Mouse (Mus musculus): ENCODE data around the gene Ahnak. TPM values are rescaled to one million over a fixed set of nuclear protein-coding genes. Genes with fewer than 3 reads are reported as not detected.
"Not testable (repeated sequence)": the region's sequence is repeated elsewhere in the genome, so short reads cannot be mapped to it uniquely, and the experiment has no call there.

Ahnak gene
- total RNA-seq, 2 experiments from 2014 or later: 348 to 380 TPM

DNA sequence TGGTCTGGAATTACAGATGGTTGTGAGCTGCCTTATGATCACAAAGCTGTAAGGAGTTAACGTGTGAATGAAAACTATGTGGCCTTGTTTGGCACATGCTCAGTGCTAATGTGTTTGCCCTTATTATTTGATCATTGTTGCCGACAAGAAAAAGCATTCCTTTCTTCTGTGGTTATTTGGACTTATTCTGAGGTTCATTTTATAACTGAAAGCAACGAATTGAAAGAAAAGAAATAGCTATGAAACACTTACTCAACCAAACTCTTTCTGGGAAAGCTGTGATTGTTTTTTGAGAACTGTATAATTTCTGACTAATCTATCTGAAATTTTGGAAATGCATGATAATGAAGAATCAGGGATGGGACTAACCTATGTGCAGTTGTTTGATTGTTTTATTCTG, 46.0 kb downstream of the Ahnak start:
- intact Hi-C loops (cut with DNase I): no loop called here
- DNase-seq: no peak

DNA sequence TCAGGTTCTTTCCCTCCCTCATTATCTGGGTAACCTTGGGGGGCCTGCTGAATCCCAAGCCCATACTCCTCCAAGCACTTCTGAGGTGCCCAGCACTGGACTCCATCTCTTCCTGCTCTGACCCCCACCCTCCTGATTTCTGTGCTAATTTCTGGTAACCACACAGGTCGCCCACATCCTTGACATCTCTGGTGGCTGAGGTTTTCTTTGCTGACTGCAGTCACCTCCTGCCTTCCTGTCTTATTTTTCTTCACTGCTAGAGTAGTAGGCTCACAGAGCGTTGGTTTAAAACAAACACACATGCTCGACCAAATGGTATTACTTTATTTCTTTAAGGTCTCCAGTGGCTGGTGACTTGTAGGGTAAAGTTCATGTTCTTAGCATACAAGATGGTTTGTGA, 49.1 kb downstream of the Ahnak start:
- DNase-seq: no peak

DNA sequence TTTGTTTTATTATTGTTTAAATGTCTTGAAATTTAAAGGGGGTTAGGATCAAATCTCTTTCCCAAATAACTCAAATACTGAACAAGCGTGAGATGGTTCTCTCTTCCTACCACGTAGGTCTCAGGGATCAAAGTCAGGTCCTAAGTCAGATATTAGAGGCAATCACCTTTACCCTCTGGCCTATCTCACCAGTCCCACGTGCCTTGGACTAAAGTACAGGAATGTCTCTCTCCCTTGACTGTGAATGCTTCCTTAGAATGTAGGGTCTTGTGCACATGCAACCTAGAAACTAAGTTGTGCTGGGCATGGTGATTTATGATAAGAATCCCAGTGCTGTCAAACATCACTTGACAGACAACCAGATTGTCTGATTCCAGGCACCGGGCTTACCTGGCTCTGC, 50.2 kb downstream of the Ahnak start:
- no peak for DNase-seq
- intact Hi-C loops (cut with DNase I): no loop called here

More for the DNA sequence above, 49.1 kb downstream of the Ahnak start:
- intact Hi-C loops (cut with DNase I): no loop called here

DNA sequence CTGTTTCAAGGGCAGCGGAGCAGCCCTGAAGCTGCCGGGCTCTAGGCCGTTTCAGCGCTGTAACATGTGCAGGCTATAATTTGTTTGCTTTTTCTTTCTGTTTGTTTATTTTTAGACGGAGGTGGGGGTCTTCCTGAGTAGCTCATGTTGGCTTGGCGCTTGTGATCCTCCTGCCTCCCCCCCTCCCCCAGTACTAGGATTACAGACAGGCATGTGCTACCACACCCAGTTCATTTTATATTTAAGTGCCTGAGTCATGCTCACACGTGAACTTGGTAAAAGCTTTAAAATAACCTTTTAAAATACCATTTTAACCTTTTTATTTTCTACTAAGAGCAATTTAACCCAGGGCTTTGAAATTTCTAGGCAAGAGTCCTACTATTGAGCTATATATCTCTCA, 50.8 kb downstream of the Ahnak start:
- DNase-seq: no peak
- intact Hi-C loops (cut with DNase I): no loop called here

DNA sequence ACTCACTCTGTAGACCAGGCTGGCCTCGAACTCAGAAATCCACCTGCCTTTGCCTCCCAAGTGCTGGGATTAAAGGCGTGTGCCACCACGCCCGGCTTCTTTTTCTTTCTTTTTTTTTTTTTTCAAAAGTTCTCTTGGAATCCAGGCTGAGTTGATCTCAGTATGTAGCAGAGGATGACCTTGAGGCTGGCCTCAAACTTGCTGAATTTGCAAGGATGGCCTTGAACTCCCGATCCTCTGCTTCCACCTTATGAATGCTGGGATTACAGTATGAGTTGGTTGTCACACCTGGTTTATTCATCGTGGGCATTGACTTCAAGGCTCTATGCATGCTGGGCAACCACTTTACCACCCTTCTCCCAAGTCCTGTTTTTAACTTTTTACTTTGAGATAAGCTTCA, 51.6 kb downstream of the Ahnak start:
- DNase-seq: no peak
- intact Hi-C loops (cut with DNase I): no loop called here

DNA sequence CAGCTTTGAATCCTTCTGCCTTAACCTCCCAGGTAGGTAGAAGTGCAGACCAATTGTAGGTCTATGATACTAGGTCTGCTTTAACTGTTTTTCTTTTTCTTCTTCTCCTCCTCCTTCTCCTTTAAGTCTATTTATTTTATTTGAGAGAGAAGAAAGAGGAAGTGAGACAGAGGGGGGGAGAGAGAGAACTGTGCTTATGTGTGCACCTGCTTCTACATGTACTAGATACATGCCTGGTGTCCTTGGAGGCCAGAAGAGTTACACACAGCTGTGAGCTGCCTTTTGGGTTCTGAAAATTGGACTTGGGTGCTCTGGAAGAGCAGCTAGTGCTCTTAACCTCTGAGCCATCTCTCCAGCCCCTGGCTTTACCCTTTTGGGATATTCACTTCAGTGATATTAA, 52.0 kb downstream of the Ahnak start:
- intact Hi-C loops (cut with DNase I): no loop called here
- DNase-seq: no peak

DNA sequence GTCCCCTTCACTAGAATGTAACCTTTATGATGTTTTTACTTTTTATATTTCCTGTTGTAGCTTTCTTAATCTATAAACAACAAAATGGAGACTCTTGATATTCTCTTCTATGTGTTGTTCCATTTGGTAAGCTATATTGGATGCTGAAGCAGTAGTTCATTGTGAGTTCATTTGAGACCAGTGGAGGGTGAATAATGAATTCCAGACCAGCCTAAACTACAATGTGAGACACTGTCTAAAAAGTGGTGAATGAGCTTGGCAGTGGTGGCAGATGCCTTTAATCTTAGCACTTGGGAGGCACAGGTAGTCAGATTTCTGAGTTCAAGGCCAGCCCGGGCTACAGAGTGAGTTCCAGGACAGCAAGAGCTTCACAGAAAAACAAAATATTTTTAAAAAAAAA, 54.0 kb downstream of the Ahnak start:
- intact Hi-C loops (cut with DNase I): no loop called here
- DNase-seq: no peak

DNA sequence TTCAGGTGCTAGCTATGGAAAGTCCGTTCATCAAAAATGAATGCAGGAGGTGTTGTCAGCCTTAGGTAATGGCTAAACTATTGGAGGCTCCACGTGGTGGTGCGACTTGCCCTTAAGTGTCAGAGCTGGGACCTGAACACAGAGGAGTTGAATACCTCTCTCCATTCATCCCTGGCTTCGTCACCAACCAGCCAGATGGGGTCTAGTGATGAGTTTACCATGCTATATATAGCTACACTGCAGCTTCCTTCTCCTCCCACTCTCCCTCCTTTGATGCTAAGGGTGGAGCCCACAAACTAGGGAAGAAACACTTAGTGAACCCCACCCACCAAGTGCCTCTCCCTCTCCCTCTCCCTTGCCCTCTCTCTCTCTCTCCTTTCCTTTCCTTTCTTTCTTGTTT, 55.2 kb downstream of the Ahnak start:
- intact Hi-C loops (cut with DNase I): no loop called here
- DNase-seq: no peak

DNA sequence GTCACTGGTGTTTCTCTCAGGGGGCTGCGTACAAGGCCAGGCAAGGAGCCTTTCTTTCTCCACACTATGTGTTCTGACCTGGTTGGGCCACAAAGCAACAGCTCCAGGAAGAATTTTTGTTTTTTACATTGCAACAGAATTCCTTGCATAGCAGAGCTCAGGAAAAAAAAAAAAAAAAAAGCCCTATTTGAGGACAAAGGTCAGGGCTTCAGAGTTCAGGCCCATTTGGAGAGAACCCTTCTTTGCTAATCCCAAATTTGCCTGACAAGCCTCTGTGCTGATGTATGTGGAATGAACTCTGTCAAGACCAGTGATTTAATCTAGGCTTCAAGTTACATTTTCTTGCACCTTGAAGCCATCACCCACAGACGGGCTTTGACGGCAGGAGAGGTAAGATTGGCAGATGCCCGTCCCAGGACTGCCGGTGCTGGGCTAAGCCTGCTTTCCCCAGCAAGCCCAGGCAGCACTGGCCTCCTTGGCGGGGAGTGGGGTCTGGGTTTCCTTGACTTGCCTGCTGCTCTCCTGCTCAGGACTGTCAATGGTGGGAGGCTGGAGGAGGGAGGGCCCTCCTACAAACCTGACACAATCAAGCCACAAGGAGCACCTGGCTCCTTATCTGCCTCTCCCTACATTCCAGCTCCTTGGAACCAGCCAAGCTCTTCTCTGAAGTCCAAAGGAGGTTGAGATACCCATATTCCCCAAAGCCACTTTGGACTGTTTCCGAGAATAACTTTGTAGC, 58.3 kb downstream of the Ahnak start:
- intact Hi-C loops (cut with DNase I): no loop called here
- no peak for DNase-seq

DNA sequence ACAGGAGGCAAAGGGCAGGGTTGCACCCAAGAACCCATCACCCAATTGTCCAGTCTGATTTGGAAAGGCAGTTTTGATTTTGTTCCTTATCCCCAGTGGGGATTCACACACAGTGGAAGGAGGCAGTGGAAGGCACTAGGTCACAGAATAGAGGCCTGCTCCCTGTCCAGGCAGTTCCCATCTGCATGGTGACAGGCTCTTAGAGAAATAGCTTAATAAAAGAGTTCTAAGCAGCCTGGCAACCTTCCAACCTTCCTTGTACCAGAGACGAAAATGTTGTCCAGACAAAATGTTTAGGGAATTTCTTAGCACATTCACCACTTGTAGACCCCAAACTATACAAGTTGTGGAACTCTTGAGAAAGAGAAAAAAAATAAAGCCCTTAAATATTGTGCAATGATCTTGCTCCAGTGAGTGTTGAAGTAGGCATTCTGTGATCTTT, 58.9 kb downstream of the Ahnak start:
- intact Hi-C loops (cut with DNase I): no loop called here
- no peak for DNase-seq

DNA sequence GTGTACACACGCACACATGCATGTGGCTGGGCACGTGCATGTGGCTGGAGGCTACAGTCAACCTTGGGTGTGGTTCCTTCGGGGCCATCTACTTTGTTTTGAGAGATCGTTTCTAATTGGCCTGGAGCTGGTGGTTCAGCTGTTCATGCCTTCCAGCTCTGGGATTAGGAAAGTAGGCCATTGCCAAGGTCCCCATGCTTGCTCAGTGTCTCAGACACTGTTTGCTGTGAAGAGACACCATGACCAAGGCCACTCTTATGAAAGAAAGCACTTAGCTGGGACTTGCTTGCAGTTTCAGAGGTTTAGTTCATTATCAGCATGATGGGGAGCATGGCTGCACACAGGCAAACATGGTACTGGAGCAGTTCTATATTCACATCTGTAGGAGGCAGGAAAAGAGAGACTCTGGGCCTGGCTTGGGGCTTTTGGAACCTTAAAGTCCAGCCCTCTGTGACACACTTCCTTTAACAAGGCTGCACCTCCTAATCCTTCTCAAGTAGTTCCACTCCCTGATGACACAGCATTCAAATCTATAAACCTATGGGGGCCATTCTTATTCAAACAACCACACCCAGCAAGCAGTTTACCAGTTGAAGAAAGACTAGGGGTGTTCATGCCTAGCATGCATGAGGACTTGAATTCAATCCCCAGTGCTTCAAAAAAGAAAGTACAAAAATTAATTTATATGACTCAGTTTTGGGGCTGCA, 60.0 kb downstream of the Ahnak start:
- intact Hi-C loops (cut with DNase I): no loop called here
- no peak for DNase-seq

DNA sequence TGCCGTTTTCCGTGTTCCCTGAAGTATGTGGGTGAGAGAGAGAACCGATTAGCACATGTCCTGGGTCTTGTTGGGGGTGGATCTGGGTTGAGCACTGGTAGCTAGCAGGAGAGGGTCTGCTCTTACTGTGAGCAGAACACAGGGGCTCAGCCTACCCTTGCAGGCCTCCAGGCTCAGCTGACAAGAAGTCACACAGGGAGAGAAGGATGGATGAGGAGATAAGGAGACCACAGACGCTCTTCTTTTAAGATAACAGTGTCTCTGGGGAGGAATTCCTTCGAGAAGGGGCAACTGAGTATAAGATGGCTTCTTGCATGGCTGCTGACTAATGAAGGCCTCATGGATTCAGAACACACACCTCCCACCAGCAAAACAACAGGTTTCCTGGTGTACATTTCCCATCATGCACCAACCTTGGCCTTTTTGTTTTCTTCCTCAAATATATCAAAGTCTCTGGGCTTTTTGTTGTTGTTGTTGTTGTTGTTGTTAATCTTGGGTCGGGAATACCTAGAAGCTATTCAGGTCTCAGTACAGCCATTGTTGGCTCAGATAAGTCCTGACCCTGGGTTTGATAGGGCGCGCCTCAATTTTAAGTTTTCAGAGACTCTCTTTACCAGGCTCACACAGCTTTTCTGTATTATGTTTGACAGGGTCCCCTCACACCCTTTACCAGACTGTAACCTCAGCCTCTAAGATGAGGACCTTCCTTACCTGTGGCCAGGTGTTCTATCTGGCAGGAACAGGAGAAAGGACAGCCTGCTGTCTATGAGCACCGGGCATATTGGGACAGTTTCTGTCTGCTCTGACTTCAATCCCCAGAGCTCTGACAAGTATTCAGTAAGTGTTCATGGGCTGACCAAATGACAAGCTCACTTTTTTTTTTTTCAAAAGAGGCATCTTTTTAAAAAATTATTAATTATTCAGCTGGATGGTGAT, 61.5 kb downstream of the Ahnak start:
- intact Hi-C loops (cut with DNase I): no loop called here
- DNase-seq: no peak

DNA sequence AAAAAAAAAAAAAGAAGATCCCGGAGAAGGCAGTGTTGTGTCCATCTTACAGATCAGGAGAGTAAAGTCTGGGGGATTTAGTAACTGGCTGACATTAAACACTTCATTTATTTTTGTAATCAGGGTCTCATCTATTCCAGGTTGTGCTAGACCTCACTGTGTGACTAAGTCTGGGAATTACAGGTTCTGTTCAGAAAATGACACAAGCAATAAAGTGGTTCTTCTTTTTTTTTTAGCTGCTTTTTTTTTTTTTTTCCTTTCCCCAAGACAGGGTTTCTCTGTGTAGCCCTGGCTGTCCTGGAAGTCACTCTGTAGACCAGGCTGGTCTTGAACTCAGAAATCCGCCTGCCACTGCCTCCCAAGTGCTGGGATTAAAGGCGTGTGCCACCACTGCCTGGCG, 62.9 kb downstream of the Ahnak start:
- intact Hi-C loops (cut with DNase I); DNase-seq: not testable (repeated sequence)

DNA sequence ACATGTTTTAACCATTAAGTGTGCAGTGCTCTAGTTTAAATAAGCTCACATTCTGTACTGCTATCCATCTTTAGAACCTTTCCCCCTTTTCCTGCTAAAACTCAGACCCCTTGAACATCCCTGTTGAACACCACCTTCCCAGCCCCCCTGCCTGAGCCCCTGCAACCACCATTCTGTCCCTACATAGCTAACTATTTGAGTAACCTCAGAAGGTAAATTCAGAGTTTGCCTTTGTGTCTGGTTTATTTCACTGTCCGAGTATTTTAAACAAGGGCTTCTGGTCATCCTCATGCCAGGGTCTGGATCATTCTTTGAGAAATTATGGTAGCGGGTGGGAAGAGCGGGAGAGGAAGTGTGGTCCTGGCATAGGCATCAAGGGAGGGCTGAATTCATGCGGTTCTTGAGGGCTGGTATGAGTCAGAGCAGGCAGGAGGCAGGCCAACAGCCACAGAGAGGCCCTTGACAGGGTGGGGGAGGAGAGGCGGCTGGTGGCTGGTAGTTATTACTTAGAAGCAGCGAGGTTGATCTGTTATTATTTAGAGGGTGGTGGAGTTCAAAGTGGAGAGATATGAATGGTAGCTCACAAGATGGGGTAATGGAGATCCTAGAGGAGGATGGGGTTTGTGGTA, 63.8 kb downstream of the Ahnak start:
- peak; percentile 66 to 72 for DNase-seq

DNA sequence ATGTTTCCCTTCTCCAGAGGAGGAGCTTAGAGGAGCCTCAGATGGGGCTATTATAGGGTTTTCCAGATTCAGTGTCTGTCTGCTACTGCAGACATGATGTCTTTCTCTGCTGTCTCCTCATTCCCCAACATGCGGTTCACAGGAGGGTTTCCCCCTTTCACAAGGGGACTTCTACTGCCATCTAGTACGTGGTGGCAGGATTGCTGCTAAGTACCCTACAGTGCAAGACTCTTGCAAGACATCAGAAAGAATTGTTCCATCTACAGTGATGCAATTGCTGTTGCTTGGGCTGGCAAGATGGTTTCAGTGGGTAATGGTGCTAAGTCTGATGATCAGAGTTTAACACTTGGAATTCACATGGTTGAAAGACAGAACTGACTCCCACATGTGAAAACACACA, 66.1 kb downstream of the Ahnak start:
- DNase-seq: peak; percentile 50 to 57
- intact Hi-C loops (cut with DNase I): loop anchor here (2.0 kb wide), 1 partner anchor 60 kb away; no protein-coding TSS in a partner anchor

More for the DNA sequence above, 63.8 kb downstream of the Ahnak start:
- intact Hi-C loops (cut with DNase I): no loop called here

DNA sequence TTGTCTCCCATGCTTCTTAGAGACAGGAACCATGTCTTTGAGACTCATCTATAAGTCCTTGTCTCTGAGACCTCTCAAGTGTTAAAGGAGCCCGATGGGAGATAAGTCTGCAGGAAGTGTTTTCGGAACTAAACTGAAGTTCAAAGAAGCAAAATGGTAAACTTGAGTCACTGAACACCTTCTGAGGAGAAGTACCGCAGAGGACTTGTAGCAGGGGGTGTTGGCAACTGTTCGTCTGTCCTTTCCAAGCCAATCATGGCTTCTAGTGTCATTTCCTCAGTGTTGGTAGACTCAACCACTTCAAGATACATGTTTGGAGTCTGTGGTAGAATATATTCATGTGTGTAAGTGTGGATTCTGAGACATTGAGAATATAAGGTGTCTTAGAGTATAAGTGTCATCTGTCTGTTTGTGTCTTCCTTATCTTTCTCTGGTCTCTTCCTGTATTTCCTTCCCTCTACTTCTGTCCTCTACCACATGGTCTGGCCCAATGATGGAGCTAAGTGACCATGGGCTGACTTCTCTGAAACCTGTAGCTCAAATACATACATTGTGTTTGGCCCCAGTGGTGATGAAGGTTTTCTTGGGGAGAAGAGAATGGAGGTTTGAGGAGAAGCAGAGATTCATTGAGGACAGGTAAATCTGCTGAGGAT, 66.7 kb downstream of the Ahnak start:
- intact Hi-C loops (cut with DNase I): loop anchor here (2.0 kb wide), 1 partner anchor 61 kb away; no protein-coding TSS in a partner anchor
- no peak for DNase-seq

DNA sequence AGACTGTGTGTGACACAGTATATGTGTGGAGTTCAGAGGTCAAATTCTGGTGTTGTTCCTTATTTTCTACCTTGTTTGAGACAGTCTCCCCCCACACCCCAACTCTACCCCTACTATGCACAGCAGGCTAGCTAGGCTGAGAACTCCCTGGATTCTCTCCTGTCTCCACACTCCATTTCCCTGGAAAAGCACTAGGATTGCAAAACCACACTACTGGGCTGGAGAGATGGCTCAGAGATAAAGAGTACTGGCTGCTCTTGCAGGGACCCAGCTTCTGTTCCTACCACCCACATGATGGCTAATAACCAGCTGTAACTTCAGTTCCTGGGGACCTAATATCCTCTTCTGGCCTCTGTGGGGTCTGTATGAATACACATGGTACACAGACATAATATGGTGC, 68.6 kb downstream of the Ahnak start:
- intact Hi-C loops (cut with DNase I): no loop called here
- DNase-seq: no peak

DNA sequence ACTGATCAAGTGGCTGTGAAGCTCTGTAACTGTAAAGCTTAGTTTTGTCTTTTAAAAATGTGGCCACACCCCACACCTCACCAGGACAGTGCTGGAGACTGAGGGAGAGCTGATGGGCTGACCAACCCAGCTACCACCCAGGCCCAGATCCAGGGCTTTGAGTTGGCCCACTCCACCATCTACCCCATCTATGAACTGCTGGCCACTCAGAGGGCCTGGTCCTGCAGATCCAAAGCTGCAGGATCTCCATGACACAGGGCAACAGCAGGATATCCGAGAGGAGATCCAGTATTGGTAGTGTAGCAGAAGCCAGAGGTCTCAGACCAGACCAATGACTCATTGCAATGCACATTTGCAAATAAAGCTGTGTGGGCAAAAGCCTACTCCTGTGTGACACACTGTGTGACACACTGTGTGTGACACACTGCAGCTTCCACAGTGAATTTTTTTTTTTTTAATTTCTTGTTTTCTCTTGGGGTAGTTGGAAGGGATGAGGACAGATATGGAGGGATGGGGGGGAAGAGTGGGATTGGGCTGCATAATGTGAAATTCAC, 69.3 kb downstream of the Ahnak start:
- DNase-seq: no peak
- intact Hi-C loops (cut with DNase I): no loop called here

DNA sequence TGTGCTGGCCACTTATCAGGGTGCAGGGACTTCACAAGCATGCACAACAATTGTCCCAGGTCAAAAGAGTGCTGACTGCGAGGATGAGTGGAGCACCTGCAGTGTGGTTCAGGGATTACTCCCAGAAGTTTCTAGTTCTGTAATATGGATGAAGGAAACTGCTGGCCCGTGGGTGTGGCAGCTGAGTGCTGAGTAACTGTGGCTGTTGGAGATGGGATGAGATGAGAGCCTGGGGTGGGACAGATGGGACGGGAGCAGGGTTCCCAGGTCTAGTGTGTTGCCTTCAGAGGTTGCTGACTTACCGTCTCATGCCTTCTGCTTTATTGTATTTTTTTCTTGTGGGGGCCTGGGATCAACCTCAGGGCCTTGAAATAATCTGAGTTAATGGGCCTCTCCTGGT, 69.9 kb downstream of the Ahnak start:
- intact Hi-C loops (cut with DNase I): no loop called here

DNA sequence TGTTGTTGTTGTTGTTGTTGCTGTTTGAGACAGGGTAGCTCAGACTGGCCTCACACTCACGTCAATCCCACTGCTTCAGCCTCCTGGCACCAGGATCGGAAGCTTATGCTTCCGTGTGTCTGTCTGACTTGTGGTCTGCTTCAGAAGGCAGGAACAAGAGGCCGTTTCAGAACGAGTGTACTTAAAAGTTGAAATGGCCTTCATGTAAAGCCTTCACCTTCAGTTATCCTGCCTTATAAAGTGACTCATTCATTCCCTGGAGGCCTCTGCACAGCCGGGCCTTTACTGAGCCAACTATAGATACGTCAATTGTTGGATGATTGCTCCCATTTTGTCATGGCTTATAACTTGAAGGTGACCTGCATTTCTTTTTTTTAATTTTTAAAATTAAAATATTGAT, 70.3 kb downstream of the Ahnak start:
- intact Hi-C loops (cut with DNase I): no loop called here
- no peak for DNase-seq

More for the DNA sequence above, 69.9 kb downstream of the Ahnak start:
- DNase-seq: no peak

Measured in heart, postnatal 10 days (tissue).